Mouse (Mus musculus): Measurements from ENCODE around the gene Afg3l1. TPM values are rescaled to one million over a fixed set of nuclear protein-coding genes. Genes with fewer than 3 reads are reported as not detected.
"Not testable (repeated sequence)": the region's sequence is repeated elsewhere in the genome, so short reads cannot be mapped to it uniquely, and the experiment has no call there.

The Afg3l1 gene
- polyA plus RNA-seq, 1 experiment from 2014 or later = 48.2 TPM

DNA sequence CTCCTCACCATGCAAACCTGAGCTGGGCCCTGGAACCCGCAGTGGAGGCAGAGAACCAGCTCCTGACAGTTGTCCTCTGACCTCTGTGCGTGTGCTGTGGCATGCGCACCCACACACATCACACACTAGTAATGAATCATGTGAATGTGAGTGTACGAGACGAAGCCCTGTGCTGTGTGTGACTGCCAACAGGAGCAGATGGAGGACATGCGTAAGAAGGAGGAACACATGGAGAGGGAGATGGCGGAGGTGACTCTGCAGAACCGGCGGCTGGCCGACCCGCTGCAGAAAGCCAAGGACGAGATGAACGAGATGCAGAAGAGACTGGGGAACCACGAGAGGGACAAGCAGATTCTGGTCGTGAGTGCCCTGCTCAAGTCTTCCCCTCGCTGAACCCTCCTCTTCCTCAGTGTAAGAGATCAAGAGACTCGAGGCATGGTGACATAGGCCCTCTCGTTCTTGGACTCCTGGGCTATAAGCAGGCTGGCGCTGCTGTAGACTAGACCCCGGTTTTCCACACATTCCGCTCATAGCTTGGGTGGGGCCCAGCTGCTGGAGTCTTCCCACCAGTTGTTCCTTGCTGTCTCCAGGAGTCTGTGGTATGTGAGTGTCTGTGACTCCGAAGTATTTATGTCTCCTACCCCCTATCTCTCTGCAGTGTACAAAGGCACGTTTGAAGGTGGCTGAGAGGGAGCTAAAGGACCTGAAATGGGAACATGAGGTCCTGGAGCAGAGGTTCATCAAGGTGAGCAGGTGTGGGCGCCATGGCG, 50.2 kb downstream of the Afg3l1 start:
- ATAC-seq (ENCODE audit: borderline replicate concordance, extremely low read depth, low FRiP score, low TSS enrichment) = no peak
- Histone ChIP-seq H3K4me2 (no peak overlapping the region), H3K9me3 (no peaks in the 10 kb centered on the region), H3K4me3 (no peak overlapping the region), H3K9ac (no peak overlapping the region), H3K27ac (no peak overlapping the region), H3K36me3 (peaks cover 95% of the 10 kb centered on the region), H3K4me1 (no peaks in the 10 kb centered on the region), H3K27me3 (no peaks in the 10 kb centered on the region)
- WGBS = 83% methylated on average over 25 of the region's 25 CpGs

DNA sequence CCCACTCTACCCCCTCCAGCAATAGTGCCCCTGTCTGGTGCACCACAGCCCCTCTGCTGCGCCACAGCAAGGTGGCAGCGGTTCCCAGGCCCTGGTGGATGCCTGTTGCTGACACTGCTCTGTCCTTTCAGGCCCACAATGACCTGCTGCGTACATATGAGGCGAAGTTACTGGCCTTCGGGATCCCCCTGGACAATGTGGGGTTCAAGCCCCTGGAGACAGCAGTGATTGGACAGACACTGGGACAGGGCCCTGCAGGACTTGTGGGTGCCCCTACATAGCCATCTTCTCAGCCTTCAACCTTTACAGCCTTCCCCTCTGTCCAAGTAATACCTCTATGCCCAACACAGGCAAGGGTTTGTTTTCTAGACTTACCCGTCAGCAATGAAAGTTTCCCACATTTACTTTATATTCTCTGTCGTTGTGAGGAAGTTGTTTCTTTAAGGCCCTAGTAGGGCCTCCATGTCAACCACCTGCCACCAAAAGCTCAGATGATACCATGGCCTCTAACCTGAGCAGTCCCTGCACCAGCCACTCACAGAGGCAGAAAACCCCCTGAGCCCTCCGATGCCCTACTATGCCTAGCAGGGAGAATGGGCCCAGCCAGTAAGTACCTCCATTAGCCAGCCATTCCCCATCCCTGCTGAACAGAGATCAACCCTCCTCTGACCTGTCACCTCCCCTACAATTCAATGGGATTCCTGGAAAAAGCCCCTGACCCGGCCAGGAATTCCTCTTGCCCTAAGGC, 58.7 kb downstream of the Afg3l1 start:
- no peak overlapping the region for H3K27ac ChIP-seq
- no peak for ATAC-seq (ENCODE audit: borderline replicate concordance, extremely low read depth, low FRiP score, low TSS enrichment)
- no peak overlapping the region for H3K4me3 ChIP-seq
- H3K36me3 ChIP-seq = peaks cover 45% of the 10 kb centered on the region
- no peaks in the 10 kb centered on the region for H3K4me1 ChIP-seq
- H3K27me3 ChIP-seq = peaks cover 12% of the 10 kb centered on the region; the same call in 1 of the 2 replicates
- no peak overlapping the region for H3K4me2 ChIP-seq
- 88% methylated on average over 9 of the region's 9 CpGs for WGBS
- H3K9me3 ChIP-seq = no peaks in the 10 kb centered on the region
- no peak overlapping the region for H3K9ac ChIP-seq

DNA sequence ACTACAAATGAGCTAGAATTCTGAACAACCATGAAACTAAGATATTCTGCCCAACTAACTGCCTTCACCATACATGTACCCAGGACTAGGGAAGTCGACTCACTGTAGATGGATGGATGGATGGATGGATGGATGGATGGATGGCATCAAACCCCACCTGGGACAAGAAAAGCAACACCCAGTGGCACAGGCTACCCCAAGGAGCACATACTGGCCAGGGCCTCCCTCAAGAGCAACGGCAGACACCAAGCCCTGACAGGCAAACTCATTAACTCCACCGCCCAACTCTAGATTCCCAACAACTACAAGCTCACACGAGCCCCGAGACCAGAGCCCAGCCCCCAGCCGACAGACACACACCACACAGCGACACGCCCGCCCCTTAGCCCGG, 59.3 kb downstream of the Afg3l1 start:
- Histone ChIP-seq H3K4me2 (no peak overlapping the region), H3K9me3 (no peaks in the 10 kb centered on the region), H3K27me3 (peaks cover 12% of the 10 kb centered on the region; the same call in 1 of the 2 replicates), H3K27ac (no peak overlapping the region), H3K4me3 (no peak overlapping the region), H3K4me1 (no peaks in the 10 kb centered on the region), H3K9ac (no peak overlapping the region), H3K36me3 (peaks cover 40% of the 10 kb centered on the region)
- whole genome bisulfite sequencing = 37% methylated on average over 10 of the region's 10 CpGs
- no peak for ATAC-seq (ENCODE audit: borderline replicate concordance, extremely low read depth, low FRiP score, low TSS enrichment)

DNA sequence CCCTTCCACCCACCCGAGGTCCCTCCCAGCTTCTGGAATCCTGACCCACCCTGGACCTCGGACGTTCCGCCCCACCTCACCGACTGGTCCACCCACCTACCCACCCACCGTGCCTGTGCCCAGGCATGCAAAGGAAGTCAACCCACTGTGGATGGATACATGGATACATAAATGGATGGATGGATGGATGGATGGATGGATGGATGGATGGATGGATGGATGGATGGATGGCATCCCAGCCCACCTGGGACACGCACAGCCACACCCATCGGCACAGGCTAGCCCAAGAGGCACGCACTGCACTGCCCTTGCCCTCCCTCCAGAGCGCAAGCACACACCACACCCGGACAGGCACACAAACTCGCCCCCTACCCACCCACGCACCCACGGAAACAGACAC, 59.9 kb downstream of the Afg3l1 start:
- H3K4me1 ChIP-seq; H3K9ac ChIP-seq; ATAC-seq (ENCODE audit: borderline replicate concordance, extremely low read depth, low FRiP score, low TSS enrichment); H3K4me3 ChIP-seq; H3K27ac ChIP-seq; H3K9me3 ChIP-seq; H3K4me2 ChIP-seq: not testable (repeated sequence)
- 73% methylated on average over 6 of the region's 14 CpGs for WGBS
- H3K36me3 ChIP-seq = peaks cover 33% of the 10 kb centered on the region
- peaks cover 12% of the 10 kb centered on the region; the same call in 1 of the 2 replicates for H3K27me3 ChIP-seq

Other genes starting within 250 kb of the Afg3l1 start
- gene Spata2l, start 241.7 kb upstream of the Afg3l1 start, polyA plus RNA-seq (2015; fragmentation: Nextera tagmentation; extraction: Ambion mirVana) = 4.6 and 4.8 TPM in 2 replicates
- gene Zfp276, start 223.7 kb upstream of the Afg3l1 start, polyA plus RNA-seq (2015; fragmentation: Nextera tagmentation; extraction: Ambion mirVana) = 19.4 and 21.6 TPM in 2 replicates
- gene Vps9d1, start 223.6 kb upstream of the Afg3l1 start, polyA plus RNA-seq (2015; fragmentation: Nextera tagmentation; extraction: Ambion mirVana) = 21.9 and 24.6 TPM in 2 replicates
- 29.0 and 30.0 TPM in 2 replicates for gene Fanca, start 159.3 kb upstream of the Afg3l1 start, polyA plus RNA-seq (2015; fragmentation: Nextera tagmentation; extraction: Ambion mirVana)
- 1.3 and 1.4 TPM in 2 replicates for gene Spire2, start 145.2 kb upstream of the Afg3l1 start, polyA plus RNA-seq (2015; fragmentation: Nextera tagmentation; extraction: Ambion mirVana)
- 143 and 162 TPM in 2 replicates for gene Tcf25, start 104.2 kb upstream of the Afg3l1 start, polyA plus RNA-seq (2015; fragmentation: Nextera tagmentation; extraction: Ambion mirVana)
- not detected in 2 replicates for gene Mc1r, start 70.8 kb upstream of the Afg3l1 start, polyA plus RNA-seq (2015; fragmentation: Nextera tagmentation; extraction: Ambion mirVana)
- 4.6 and 11.4 TPM in 2 replicates for gene Tubb3, start 66.5 kb upstream of the Afg3l1 start, polyA plus RNA-seq (2015; fragmentation: Nextera tagmentation; extraction: Ambion mirVana)
- 29.7 and 31.1 TPM in 2 replicates for gene Def8, start 54.4 kb upstream of the Afg3l1 start, polyA plus RNA-seq (2015; fragmentation: Nextera tagmentation; extraction: Ambion mirVana)
- 1.9 and 2.4 TPM in 2 replicates for gene Dbndd1, start 37.6 kb downstream of the Afg3l1 start, polyA plus RNA-seq (2015; fragmentation: Nextera tagmentation; extraction: Ambion mirVana)
- gene Gas8, start 40.9 kb downstream of the Afg3l1 start, polyA plus RNA-seq (2015; fragmentation: Nextera tagmentation; extraction: Ambion mirVana) = 27.6 and 29.8 TPM in 2 replicates
- 7.9 and 9.3 TPM in 2 replicates for gene Rhou, start 176.0 kb downstream of the Afg3l1 start, polyA plus RNA-seq (2015; fragmentation: Nextera tagmentation; extraction: Ambion mirVana)